Mouse (Mus musculus) erythroblast, embryonic 14.5 days (primary cell): ENCODE results near the gene Chchd6. TPM values are rescaled to one million over a fixed set of nuclear protein-coding genes. Genes with fewer than 3 reads are reported as not detected.

Source experiments
- H3K27me3 ChIP-seq: 2 replicates; pipeline ENCODE4 v1.6.1; 2012; ENCODE audit warnings: inconsistent platforms; ENCODE audit not compliant: control insufficient read depth
- H3K36me3 ChIP-seq: 2 replicates; pipeline ENCODE4 v1.6.1; 2012; ENCODE audit warnings: mild to moderate bottlenecking, inconsistent platforms; ENCODE audit not compliant: control insufficient read depth
- H3K4me1 ChIP-seq: 2 replicates; pipeline ENCODE4 v1.6.1; 2012; ENCODE audit warnings: inconsistent platforms; ENCODE audit not compliant: control insufficient read depth
- H3K4me3 ChIP-seq: replicated peaks from 2 replicates; pipeline ENCODE3; 2012; ENCODE audit warnings: moderate library complexity, mild to moderate bottlenecking, inconsistent platforms
- H3K9me3 ChIP-seq: 2 replicates; pipeline ENCODE4 v1.6.1; 2012; ENCODE audit warnings: low read length, inconsistent platforms, mixed read lengths; ENCODE audit not compliant: control insufficient read depth
- GATA1 ChIP-seq: IDR thresholded peaks from 2 replicates; pipeline ENCODE4 v1.6.1; 2012; ENCODE audit warnings: low read length, inconsistent platforms, mixed read lengths
- TAL1 ChIP-seq: IDR thresholded peaks from 3 replicates; pipeline ENCODE4 v1.6.1; 2012; ENCODE audit warnings: low read length, inconsistent platforms, mixed read lengths
- polyA plus RNA-seq: library from polyadenylated mRNA; stranded (reverse); fragments of >175 nt; gene quantifications from 2 replicates; pipeline ENCODE4 v1.2.3, GENCODE M21; 2012

The Chchd6 gene
- polyA plus RNA-seq, 1 experiment: 1.6 TPM

- Histone ChIP-seq H3K9me3 (no peaks in the 10 kb centered on the region), H3K4me1 (peaks cover 13% of the 10 kb centered on the region), H3K27me3 (no peaks in the 10 kb centered on the region), H3K4me3 (no peak overlapping the region), H3K36me3 (peaks cover 35% of the 10 kb centered on the region)
- no peak for TF ChIP-seq TAL1
- TF ChIP-seq GATA1: no peak
Measured at GRCm38 (mm10) chr6:89354076-89354475, 241.4 kb downstream of the Chchd6 start.

GRCm38 (mm10) chr6:89353101-89353500, 242.4 kb downstream of the Chchd6 start:
- Histone ChIP-seq H3K4me3 (no peak overlapping the region), H3K9me3 (no peaks in the 10 kb centered on the region), H3K27me3 (no peaks in the 10 kb centered on the region), H3K4me1 (peaks cover 4% of the 10 kb centered on the region; the same call in 1 of the 2 replicates), H3K36me3 (peaks cover 35% of the 10 kb centered on the region)
- TF ChIP-seq GATA1 (no peak), TAL1 (no peak)

GRCm38 (mm10) chr6:89351441-89352137, 243.9 kb downstream of the Chchd6 start:
- H3K4me3 ChIP-seq: no peak overlapping the region
- H3K27me3 ChIP-seq: no peaks in the 10 kb centered on the region
- H3K9me3 ChIP-seq: no peaks in the 10 kb centered on the region
- peaks cover 4% of the 10 kb centered on the region; the same call in 1 of the 2 replicates for H3K4me1 ChIP-seq
- peaks cover 37% of the 10 kb centered on the region for H3K36me3 ChIP-seq
- no peak for TF ChIP-seq GATA1
- TF ChIP-seq TAL1: no peak

GRCm38 (mm10) chr6:89350520-89350919, 244.9 kb downstream of the Chchd6 start:
- Histone ChIP-seq H3K9me3 (no peaks in the 10 kb centered on the region), H3K4me3 (no peak overlapping the region), H3K27me3 (no peaks in the 10 kb centered on the region), H3K4me1 (peaks cover 4% of the 10 kb centered on the region; the same call in 1 of the 2 replicates), H3K36me3 (peaks cover 28% of the 10 kb centered on the region)
- no peak for TF ChIP-seq GATA1
- TF ChIP-seq TAL1: no peak

- H3K27me3 ChIP-seq: no peaks in the 10 kb centered on the region
- peaks cover 28% of the 10 kb centered on the region for H3K36me3 ChIP-seq
- peaks cover 4% of the 10 kb centered on the region; the same call in 1 of the 2 replicates for H3K4me1 ChIP-seq
- no peaks in the 10 kb centered on the region for H3K9me3 ChIP-seq
- no peak overlapping the region for H3K4me3 ChIP-seq
- TF ChIP-seq TAL1 (no peak), GATA1 (no peak)
Measured at GRCm38 (mm10) chr6:89350037-89350515, 245.4 kb downstream of the Chchd6 start.

GRCm38 (mm10) chr6:89348363-89348762, 247.1 kb downstream of the Chchd6 start:
- Histone ChIP-seq H3K27me3 (no peaks in the 10 kb centered on the region), H3K4me3 (no peak overlapping the region), H3K9me3 (no peaks in the 10 kb centered on the region), H3K4me1 (peaks cover 4% of the 10 kb centered on the region; the same call in 1 of the 2 replicates), H3K36me3 (peaks cover 24% of the 10 kb centered on the region)
- TF ChIP-seq GATA1: no peak
- TF ChIP-seq TAL1: no peak

GRCm38 (mm10) chr6:89347792-89348191, 247.7 kb downstream of the Chchd6 start:
- Histone ChIP-seq H3K36me3 (peaks cover 27% of the 10 kb centered on the region), H3K27me3 (no peaks in the 10 kb centered on the region), H3K9me3 (no peaks in the 10 kb centered on the region), H3K4me1 (peaks cover 4% of the 10 kb centered on the region; the same call in 1 of the 2 replicates), H3K4me3 (no peak overlapping the region)
- TF ChIP-seq GATA1: no peak
- no peak for TF ChIP-seq TAL1

GRCm38 (mm10) chr6:89345855-89346254, 249.6 kb downstream of the Chchd6 start:
- TF ChIP-seq GATA1 (no peak), TAL1 (no peak)
- Histone ChIP-seq H3K4me3 (no peak overlapping the region), H3K9me3 (no peaks in the 10 kb centered on the region), H3K27me3 (no peaks in the 10 kb centered on the region), H3K4me1 (peaks cover 2% of the 10 kb centered on the region; the same call in 1 of the 2 replicates), H3K36me3 (peaks cover 44% of the 10 kb centered on the region)

- Histone ChIP-seq H3K36me3 (peaks cover 48% of the 10 kb centered on the region), H3K4me3 (no peak overlapping the region), H3K27me3 (no peaks in the 10 kb centered on the region), H3K9me3 (no peaks in the 10 kb centered on the region), H3K4me1 (peaks cover under 1% of the 10 kb centered on the region; the same call in 1 of the 2 replicates)
- TF ChIP-seq TAL1 (no peak), GATA1 (no peak)
Measured at GRCm38 (mm10) chr6:89345486-89345785, 250.0 kb downstream of the Chchd6 start.
